In the genomic region with DNA sequence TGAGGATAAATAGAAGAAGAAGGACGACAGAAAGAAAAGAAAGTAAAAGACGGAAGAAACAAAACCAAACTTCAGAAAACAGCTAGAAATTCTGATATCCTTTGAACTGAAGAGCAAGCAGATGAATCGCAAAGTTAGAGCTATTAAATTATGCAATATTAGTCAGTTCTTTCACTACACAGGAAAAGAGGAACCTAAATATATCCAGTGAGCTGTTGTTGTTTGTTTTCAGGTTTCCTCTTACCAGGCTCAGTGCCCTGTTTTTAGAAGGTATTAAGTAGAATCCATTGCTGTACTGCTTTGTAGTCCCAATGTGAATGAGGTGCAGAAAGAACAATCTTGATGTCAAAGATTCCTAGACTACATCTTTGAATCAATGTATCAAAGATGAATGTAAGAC, we compare ENCODE assay signal across 27 mouse cellular contexts.
DNase-seq lines count a peak whose midpoint lies in the region; ATAC-seq lines count a peak whose summit lies in the region.
"Had no signal": no experiment of that assay in that cellular context is flagged by ENCODE, and none has a peak within 500 bp of the region (broad histone marks: within the 10 kb centered on the region; RNA-seq: fewer than 3 reads in every experiment).

No protein-coding gene starts in this region.

- no peaks in the 10 kb centered on the region for H3K36me3 ChIP-seq in forebrain, embryonic 13.5 days (ENCODE audit: poor library complexity, severe bottlenecking)
- H3K36me3 ChIP-seq: embryonic facial prominence, embryonic 12.5 days; embryonic facial prominence, embryonic 15.5 days; forebrain, embryonic 15.5 days; G1E; hindbrain, embryonic 12.5 days; hindbrain, embryonic 15.5 days; intestine, embryonic 15.5 days had no signal

- WGBS in forebrain, embryonic 13.5 days: 87% methylated on average over 3 of the region's 3 CpGs

- ATAC-seq in common myeloid progenitor, adult 5-6 weeks (replicated peaks; ENCODE audit: low read depth, poor library complexity, severe bottlenecking): peak; percentile 52; the same call in 1 of the 2 replicates
- peak; percentile 92 for ATAC-seq in megakaryocyte progenitor cell, adult 5-6 weeks (replicated peaks; ENCODE audit: poor library complexity)
- no peak for ATAC-seq in forebrain, embryonic 13.5 days
- ATAC-seq: activated CD4-positive, CD25-positive, alpha-beta regulatory T cell, adult 4 months; forebrain, embryonic 15.5 days; intestine, embryonic 15.5 days had no signal

- H3K9me3 ChIP-seq in forebrain, embryonic 13.5 days (replicated peaks): no peaks in the 10 kb centered on the region
- H3K9me3 ChIP-seq: embryonic facial prominence, embryonic 12.5 days; embryonic facial prominence, embryonic 15.5 days; forebrain, embryonic 15.5 days; G1E; hindbrain, embryonic 12.5 days; hindbrain, embryonic 15.5 days; intestine, embryonic 15.5 days had no signal

- DNase-seq in A20 (ENCODE audit: low read depth, low spot score): peak; percentile 13
- DNase-seq in testis, postnatal 10 days (ENCODE audit: low spot score): no peak
- DNase-seq in adrenal gland, adult (ENCODE audit: inconsistent age in 2 of 2, low spot score in 1 of 2): no peak
- DNase-seq: adrenal gland, adult 2 months; adrenal gland, postnatal 25 days; cerebellum, adult 11-12 months; cerebellum, adult 8-10 months; cerebellum, postnatal 10 days; cerebellum, postnatal 36 days; gastrocnemius, postnatal 10 days; gastrocnemius, postnatal 36 days; heart, adult 11 months; kidney, adult 11 months; kidney, adult 8-10 months had no signal

- H3K9ac ChIP-seq in forebrain, embryonic 13.5 days: no peak overlapping the region
- H3K9ac ChIP-seq: embryonic facial prominence, embryonic 12.5 days; embryonic facial prominence, embryonic 15.5 days; forebrain, embryonic 15.5 days; hindbrain, embryonic 12.5 days; hindbrain, embryonic 15.5 days; intestine, embryonic 15.5 days had no signal

- H3K27ac ChIP-seq in forebrain, embryonic 13.5 days: no peak overlapping the region
- H3K27ac ChIP-seq: embryonic facial prominence, embryonic 12.5 days; embryonic facial prominence, embryonic 15.5 days; forebrain, embryonic 15.5 days; hindbrain, embryonic 12.5 days; hindbrain, embryonic 15.5 days; intestine, embryonic 15.5 days had no signal

- H3K27me3 ChIP-seq in forebrain, embryonic 13.5 days: no peaks in the 10 kb centered on the region
- H3K27me3 ChIP-seq: CH12.LX; embryonic facial prominence, embryonic 12.5 days; embryonic facial prominence, embryonic 15.5 days; forebrain, embryonic 15.5 days; hindbrain, embryonic 12.5 days; hindbrain, embryonic 15.5 days; intestine, embryonic 15.5 days had no signal

- H3K4me3 ChIP-seq in forebrain, embryonic 13.5 days: no peak overlapping the region
- H3K4me3 ChIP-seq: embryonic facial prominence, embryonic 12.5 days; embryonic facial prominence, embryonic 15.5 days; forebrain, embryonic 15.5 days; hindbrain, embryonic 12.5 days; hindbrain, embryonic 15.5 days; intestine, embryonic 15.5 days had no signal

- no peak overlapping the region for H3K4me2 ChIP-seq in forebrain, embryonic 13.5 days
- H3K4me2 ChIP-seq: embryonic facial prominence, embryonic 12.5 days; embryonic facial prominence, embryonic 15.5 days; forebrain, embryonic 15.5 days; heart, embryonic 11.5 days; hindbrain, embryonic 12.5 days; hindbrain, embryonic 15.5 days; intestine, embryonic 15.5 days had no signal

- H3K4me1 ChIP-seq in forebrain, embryonic 13.5 days: peaks cover 16% of the 10 kb centered on the region
- H3K4me1 ChIP-seq: embryonic facial prominence, embryonic 12.5 days; intestine, embryonic 15.5 days had no signal
